Mouse (Mus musculus): Measurements from ENCODE around the gene Scyl1. TPM values are rescaled to one million over a fixed set of nuclear protein-coding genes. Genes with fewer than 3 reads are reported as not detected.

Scyl1 gene
- total RNA-seq, 1 experiment = 55.6 TPM

DNA sequence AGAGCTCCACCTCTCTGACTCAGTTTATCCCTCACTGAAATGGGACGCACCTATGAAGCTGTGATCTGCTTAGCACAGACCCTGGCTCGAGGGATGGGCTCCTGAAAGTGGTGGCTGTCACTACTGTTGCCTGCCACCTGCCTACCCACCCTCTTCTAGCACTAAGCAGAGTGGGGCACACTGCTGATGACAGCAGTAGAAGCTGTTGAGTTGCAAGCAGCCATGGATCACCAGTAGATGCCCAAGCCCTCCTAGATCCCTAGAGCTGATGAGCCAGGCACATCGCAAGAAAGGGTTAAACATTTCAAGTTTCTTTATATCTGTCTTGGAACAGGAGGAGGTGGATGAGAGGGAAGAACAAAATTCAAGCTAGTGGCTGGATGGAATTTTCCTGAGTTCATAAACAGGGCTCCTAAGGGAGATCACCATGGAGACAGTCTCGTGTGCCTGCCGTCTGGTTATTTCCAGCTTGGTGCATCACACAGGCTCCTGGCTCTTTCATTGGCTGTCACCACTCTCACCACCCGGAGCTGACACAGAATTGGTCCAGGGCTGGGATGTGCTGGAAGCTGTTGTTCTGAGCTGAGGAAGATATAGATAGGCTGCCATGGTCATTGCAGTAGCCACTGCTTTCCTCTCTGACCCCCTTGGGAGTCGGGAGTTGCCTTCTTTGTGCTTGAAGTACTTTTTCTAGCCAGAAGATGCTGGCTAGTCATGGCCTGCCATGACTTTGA lies 40.7 kb upstream of the Scyl1 start:
- no peak for DNase-seq (ENCODE audit: low read depth, low spot score)
- H3K36me3 ChIP-seq (ENCODE audit: control insufficient read depth, insufficient read depth, low read length, poor library complexity, severe bottlenecking) = no peaks in the 10 kb centered on the region
- H3K9me3 ChIP-seq (ENCODE audit: control insufficient read depth, insufficient read depth, low read depth, low read length) = no peaks in the 10 kb centered on the region
- no peak overlapping the region for H3K9ac ChIP-seq (ENCODE audit: insufficient read depth, low read depth, low read length, poor library complexity, severe bottlenecking)
- in situ Hi-C loops (cut with MboI; ENCODE audit: low sequenced_read_pairs in 2 of 2, unreplicated experiment in 2 of 2) = no loop called here
- no peak overlapping the region for H3K4me3 ChIP-seq (ENCODE audit: insufficient read depth in 1 of 2, low read depth in 1 of 2, low read length in 2 of 2, poor library complexity in 1 of 2, severe bottlenecking in 1 of 2)
- TF ChIP-seq ZC3H11A (IDR thresholded peaks at IDR 0.05; ENCODE audit: borderline replicate concordance, low read depth, low read length) = no peak
- TF ChIP-seq ZNF384 (IDR thresholded peaks at IDR 0.05; ENCODE audit: low read depth, low read length) = no peak
- TF ChIP-seq CHD2 (IDR thresholded peaks at IDR 0.05; ENCODE audit: low read depth, low read length) = no peak
- no peak for TF ChIP-seq MAFK (IDR thresholded peaks at IDR 0.05; ENCODE audit: insufficient read depth, low read depth, low read length)
- no peak for TF ChIP-seq HCFC1 (IDR thresholded peaks at IDR 0.05; ENCODE audit: borderline replicate concordance, insufficient read depth, low read length)
- H3K27ac ChIP-seq (ENCODE audit: insufficient read depth, low read depth, low read length, poor library complexity, severe bottlenecking) = peak overlapping the region; percentile 61; the same call in 1 of the 2 replicates
- peaks cover 25 to 59% of the 10 kb centered on the region in 2 experiments; a peak in 3 of 4 replicates for H3K4me1 ChIP-seq (ENCODE audit: control insufficient read depth in 2 of 2, insufficient read depth in 2 of 2, low read length in 2 of 2, poor library complexity in 1 of 2)

GRCm38 (mm10) chr19:5810840-5811563 lies 39.8 kb upstream of the Scyl1 start:
- Histone ChIP-seq H3K36me3 (ENCODE audit: control insufficient read depth, insufficient read depth, low read length, poor library complexity, severe bottlenecking) (no peaks in the 10 kb centered on the region), H3K9ac (ENCODE audit: insufficient read depth, low read depth, low read length, poor library complexity, severe bottlenecking) (peak overlapping the region; percentile 37), H3K4me3 (ENCODE audit: insufficient read depth in 1 of 2, low read depth in 1 of 2, low read length in 2 of 2, poor library complexity in 1 of 2, severe bottlenecking in 1 of 2) (no peak overlapping the region), H3K9me3 (ENCODE audit: control insufficient read depth, insufficient read depth, low read depth, low read length) (no peaks in the 10 kb centered on the region), H3K4me1 (ENCODE audit: control insufficient read depth in 2 of 2, insufficient read depth in 2 of 2, low read length in 2 of 2, poor library complexity in 1 of 2) (peaks cover 21 to 53% of the 10 kb centered on the region in 2 experiments; a peak in 3 of 4 replicates), H3K27ac (ENCODE audit: insufficient read depth, low read depth, low read length, poor library complexity, severe bottlenecking) (peak overlapping the region; percentile 99)
- no peak for TF ChIP-seq HCFC1 (IDR thresholded peaks at IDR 0.05; ENCODE audit: borderline replicate concordance, insufficient read depth, low read length)
- no peak for TF ChIP-seq MAFK (IDR thresholded peaks at IDR 0.05; ENCODE audit: insufficient read depth, low read depth, low read length)
- no peak for TF ChIP-seq CHD2 (IDR thresholded peaks at IDR 0.05; ENCODE audit: low read depth, low read length)
- in situ Hi-C loops (cut with MboI; ENCODE audit: low sequenced_read_pairs in 2 of 2, unreplicated experiment in 2 of 2) = no loop called here
- DNase-seq (ENCODE audit: low read depth, low spot score) = no peak

GRCm38 (mm10) chr19:5810103-5810839 lies 39.1 kb upstream of the Scyl1 start:
- peak overlapping the region; percentile 99 for H3K27ac ChIP-seq (ENCODE audit: insufficient read depth, low read depth, low read length, poor library complexity, severe bottlenecking)
- in situ Hi-C loops (cut with MboI; ENCODE audit: low sequenced_read_pairs in 2 of 2, unreplicated experiment in 2 of 2) = no loop called here
- H3K9ac ChIP-seq (ENCODE audit: insufficient read depth, low read depth, low read length, poor library complexity, severe bottlenecking) = peak overlapping the region; percentile 74
- H3K4me3 ChIP-seq (ENCODE audit: insufficient read depth in 1 of 2, low read depth in 1 of 2, low read length in 2 of 2, poor library complexity in 1 of 2, severe bottlenecking in 1 of 2) = peak overlapping the region; percentile 34 to 38
- TF ChIP-seq ZC3H11A (IDR thresholded peaks at IDR 0.05; ENCODE audit: borderline replicate concordance, low read depth, low read length) = no peak
- no peak for TF ChIP-seq ZNF384 (IDR thresholded peaks at IDR 0.05; ENCODE audit: low read depth, low read length)
- no peak for TF ChIP-seq CHD2 (IDR thresholded peaks at IDR 0.05; ENCODE audit: low read depth, low read length)
- peak; percentile 56 for TF ChIP-seq MAFK (IDR thresholded peaks at IDR 0.05; ENCODE audit: insufficient read depth, low read depth, low read length)
- no peak for TF ChIP-seq HCFC1 (IDR thresholded peaks at IDR 0.05; ENCODE audit: borderline replicate concordance, insufficient read depth, low read length)
- DNase-seq (ENCODE audit: low read depth, low spot score) = no peak
- no peaks in the 10 kb centered on the region for H3K36me3 ChIP-seq (ENCODE audit: control insufficient read depth, insufficient read depth, low read length, poor library complexity, severe bottlenecking)
- peaks cover 21 to 50% of the 10 kb centered on the region in 2 experiments; a peak in 3 of 4 replicates for H3K4me1 ChIP-seq (ENCODE audit: control insufficient read depth in 2 of 2, insufficient read depth in 2 of 2, low read length in 2 of 2, poor library complexity in 1 of 2)
- no peaks in the 10 kb centered on the region for H3K9me3 ChIP-seq (ENCODE audit: control insufficient read depth, insufficient read depth, low read depth, low read length)

GRCm38 (mm10) chr19:5809712-5810089 lies 38.5 kb upstream of the Scyl1 start:
- in situ Hi-C loops (cut with MboI; ENCODE audit: low sequenced_read_pairs in 2 of 2, unreplicated experiment in 2 of 2) = loop anchor here in 1 of 2 experiments (5.0 kb wide), 1 partner anchor 33 kb away; no protein-coding TSS in a partner anchor
- H3K27ac ChIP-seq (ENCODE audit: insufficient read depth, low read depth, low read length, poor library complexity, severe bottlenecking) = peak overlapping the region; percentile 99
- TF ChIP-seq CHD2 (IDR thresholded peaks at IDR 0.05; ENCODE audit: low read depth, low read length) (no peak), HCFC1 (IDR thresholded peaks at IDR 0.05; ENCODE audit: borderline replicate concordance, insufficient read depth, low read length) (no peak; the same call in 1 of the 2 replicates), MAFK (IDR thresholded peaks at IDR 0.05; ENCODE audit: insufficient read depth, low read depth, low read length) (no peak), ZC3H11A (IDR thresholded peaks at IDR 0.05; ENCODE audit: borderline replicate concordance, low read depth, low read length) (no peak), ZNF384 (IDR thresholded peaks at IDR 0.05; ENCODE audit: low read depth, low read length) (no peak)
- no peaks in the 10 kb centered on the region for H3K36me3 ChIP-seq (ENCODE audit: control insufficient read depth, insufficient read depth, low read length, poor library complexity, severe bottlenecking)
- peak overlapping the region; percentile 74 for H3K9ac ChIP-seq (ENCODE audit: insufficient read depth, low read depth, low read length, poor library complexity, severe bottlenecking)
- H3K9me3 ChIP-seq (ENCODE audit: control insufficient read depth, insufficient read depth, low read depth, low read length) = no peaks in the 10 kb centered on the region
- H3K4me1 ChIP-seq (ENCODE audit: control insufficient read depth in 2 of 2, insufficient read depth in 2 of 2, low read length in 2 of 2, poor library complexity in 1 of 2) = peaks cover 21 to 53% of the 10 kb centered on the region in 2 experiments; a peak in 3 of 4 replicates
- peak; percentile 85 for DNase-seq (ENCODE audit: low read depth, low spot score)
- H3K4me3 ChIP-seq (ENCODE audit: insufficient read depth in 1 of 2, low read depth in 1 of 2, low read length in 2 of 2, poor library complexity in 1 of 2, severe bottlenecking in 1 of 2) = peak overlapping the region; percentile 34 to 38

Measured in ES-E14 (cell line).